Mouse (Mus musculus): ENCODE measurements around the gene Tshz2. TPM values are rescaled to one million over a fixed set of nuclear protein-coding genes. Genes with fewer than 3 reads are reported as not detected.
A peak's percentile ranks its signal among the peaks of the same experiment; 100 is the strongest.

Gene Tshz2
- polyA plus RNA-seq, 1 experiment = 5.8 TPM

DNA sequence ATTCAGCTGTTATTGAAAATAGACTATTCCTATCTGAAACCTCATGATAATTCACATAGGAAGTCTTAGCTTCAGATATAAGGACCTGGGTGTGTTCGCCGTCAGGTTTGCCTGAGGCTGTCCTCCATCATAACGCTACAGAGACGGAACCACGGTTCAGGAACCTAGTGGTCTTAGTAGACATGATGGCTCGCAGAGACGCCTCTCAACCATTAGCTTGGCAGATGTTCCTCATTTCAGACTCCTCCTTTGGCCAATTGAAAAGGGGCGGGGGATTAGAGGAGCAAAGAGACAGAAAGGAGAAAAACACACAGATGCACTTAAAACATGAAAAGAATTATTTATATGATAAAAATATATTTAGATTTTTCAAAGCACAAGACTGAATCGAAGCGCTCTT lies 445.2 kb downstream of the Tshz2 start:
- WGBS = 82% methylated on average over 10 of the region's 10 CpGs
- Histone ChIP-seq H3K4me3 (ENCODE audit: low read depth, low read length) (no peak overlapping the region), H3K4me1 (ENCODE audit: control insufficient read depth, insufficient read depth, insufficient read length, low read length) (peaks cover 2% of the 10 kb centered on the region; the same call in 1 of the 2 replicates), H3K36me3 (ENCODE audit: control insufficient read depth, insufficient read depth, low read length) (no peaks in the 10 kb centered on the region), H3K27ac (ENCODE audit: insufficient read depth, low read depth, low read length) (no peak overlapping the region), H3K27me3 (ENCODE audit: control insufficient read depth, insufficient read depth, low read length) (no peaks in the 10 kb centered on the region)
- no peak for TF ChIP-seq CTCF (IDR thresholded peaks at IDR 0.05; ENCODE audit: extremely low read depth, insufficient read length, insufficient replicate concordance, low read depth, low read length)
- no peak for TF ChIP-seq POLR2A (IDR thresholded peaks at IDR 0.05; ENCODE audit: low read depth, low read length)

DNA sequence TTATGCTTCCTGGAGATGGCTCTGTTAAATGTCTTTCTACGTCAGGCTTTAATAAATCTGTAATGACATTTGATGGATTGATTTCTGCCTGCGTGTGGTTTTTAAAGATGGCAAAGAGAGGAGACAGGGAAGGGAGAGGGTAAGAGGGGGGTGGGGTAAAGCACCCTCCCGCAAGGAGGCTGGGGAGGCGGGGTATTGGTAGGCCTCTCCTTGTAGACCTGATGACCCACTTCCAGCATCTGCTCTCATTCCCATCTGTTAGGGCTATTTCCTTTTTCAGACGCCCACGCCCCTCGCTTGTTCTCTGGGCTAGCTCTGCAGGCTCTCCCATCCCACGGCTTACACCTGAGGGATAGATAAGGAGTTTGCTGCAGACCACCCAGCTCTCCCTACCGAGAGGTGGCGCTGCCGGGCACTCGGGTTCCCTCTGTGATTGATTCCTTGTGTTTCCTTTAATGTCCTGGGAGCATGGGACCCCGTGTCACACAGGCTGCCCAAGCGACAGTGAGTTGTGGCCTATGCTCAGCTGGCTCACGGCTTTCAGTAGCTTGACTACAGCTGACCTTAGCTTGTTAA lies 445.7 kb downstream of the Tshz2 start:
- Histone ChIP-seq H3K27me3 (ENCODE audit: control insufficient read depth, insufficient read depth, low read length) (no peaks in the 10 kb centered on the region), H3K27ac (ENCODE audit: insufficient read depth, low read depth, low read length) (no peak overlapping the region), H3K4me1 (ENCODE audit: control insufficient read depth, insufficient read depth, insufficient read length, low read length) (peaks cover 2% of the 10 kb centered on the region; the same call in 1 of the 2 replicates), H3K4me3 (ENCODE audit: low read depth, low read length) (no peak overlapping the region), H3K36me3 (ENCODE audit: control insufficient read depth, insufficient read depth, low read length) (no peaks in the 10 kb centered on the region)
- TF ChIP-seq CTCF (IDR thresholded peaks at IDR 0.05; ENCODE audit: extremely low read depth, insufficient read length, insufficient replicate concordance, low read depth, low read length) = no peak
- TF ChIP-seq POLR2A (IDR thresholded peaks at IDR 0.05; ENCODE audit: low read depth, low read length) = no peak
- WGBS = 62% methylated on average over 15 of the region's 15 CpGs

- WGBS = 27% methylated on average over 10 of the region's 10 CpGs
- Histone ChIP-seq H3K4me3 (ENCODE audit: low read depth, low read length) (no peak overlapping the region), H3K27me3 (ENCODE audit: control insufficient read depth, insufficient read depth, low read length) (no peaks in the 10 kb centered on the region), H3K27ac (ENCODE audit: insufficient read depth, low read depth, low read length) (peak overlapping the region; percentile 40), H3K36me3 (ENCODE audit: control insufficient read depth, insufficient read depth, low read length) (no peaks in the 10 kb centered on the region), H3K4me1 (ENCODE audit: control insufficient read depth, insufficient read depth, insufficient read length, low read length) (peaks cover 20% of the 10 kb centered on the region; the same call in 1 of the 2 replicates)
- TF ChIP-seq POLR2A (IDR thresholded peaks at IDR 0.05; ENCODE audit: low read depth, low read length) (no peak), CTCF (IDR thresholded peaks at IDR 0.05; ENCODE audit: extremely low read depth, insufficient read length, insufficient replicate concordance, low read depth, low read length) (no peak)
Observed at GRCm38 (mm10) chr2:170091563-170092443, 459.0 kb downstream of the Tshz2 start.

DNA sequence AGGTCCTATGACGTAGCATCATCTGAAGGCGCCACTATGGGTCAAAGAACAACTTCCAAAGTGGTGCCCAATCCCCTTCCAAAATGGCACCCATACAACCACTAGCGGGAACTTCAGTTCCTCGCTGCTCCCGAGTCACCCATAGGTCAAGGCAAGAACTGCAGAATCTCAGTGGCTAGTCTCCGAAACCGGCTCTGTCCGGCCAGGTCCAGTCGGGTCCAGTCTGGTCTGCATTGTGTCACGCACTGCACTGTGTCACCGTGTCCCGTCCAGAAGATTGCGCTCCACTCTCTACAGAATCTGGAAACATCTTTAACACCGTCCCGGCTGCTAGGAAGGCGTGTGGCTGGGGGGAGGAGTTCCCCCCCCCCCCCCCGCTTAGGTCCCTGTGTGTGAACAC lies 461.4 kb downstream of the Tshz2 start:
- WGBS = 95% methylated on average over 17 of the region's 17 CpGs
- H3K27me3 ChIP-seq (ENCODE audit: control insufficient read depth, insufficient read depth, low read length) = no peaks in the 10 kb centered on the region
- peaks cover 13% of the 10 kb centered on the region; the same call in 1 of the 2 replicates for H3K4me1 ChIP-seq (ENCODE audit: control insufficient read depth, insufficient read depth, insufficient read length, low read length)
- no peak overlapping the region for H3K27ac ChIP-seq (ENCODE audit: insufficient read depth, low read depth, low read length)
- no peak overlapping the region for H3K4me3 ChIP-seq (ENCODE audit: low read depth, low read length)
- TF ChIP-seq POLR2A (IDR thresholded peaks at IDR 0.05; ENCODE audit: low read depth, low read length) (no peak), CTCF (IDR thresholded peaks at IDR 0.05; ENCODE audit: extremely low read depth, insufficient read length, insufficient replicate concordance, low read depth, low read length) (no peak)
- no peaks in the 10 kb centered on the region for H3K36me3 ChIP-seq (ENCODE audit: control insufficient read depth, insufficient read depth, low read length)

GRCm38 (mm10) chr2:170094871-170095270 lies 462.1 kb downstream of the Tshz2 start:
- H3K4me3 ChIP-seq (ENCODE audit: low read depth, low read length) = no peak overlapping the region
- WGBS = 86% methylated on average over 9 of the region's 9 CpGs
- no peaks in the 10 kb centered on the region for H3K27me3 ChIP-seq (ENCODE audit: control insufficient read depth, insufficient read depth, low read length)
- no peaks in the 10 kb centered on the region for H3K36me3 ChIP-seq (ENCODE audit: control insufficient read depth, insufficient read depth, low read length)
- peaks cover 13% of the 10 kb centered on the region; the same call in 1 of the 2 replicates for H3K4me1 ChIP-seq (ENCODE audit: control insufficient read depth, insufficient read depth, insufficient read length, low read length)
- H3K27ac ChIP-seq (ENCODE audit: insufficient read depth, low read depth, low read length) = no peak overlapping the region
- TF ChIP-seq CTCF (IDR thresholded peaks at IDR 0.05; ENCODE audit: extremely low read depth, insufficient read length, insufficient replicate concordance, low read depth, low read length) = no peak
- TF ChIP-seq POLR2A (IDR thresholded peaks at IDR 0.05; ENCODE audit: low read depth, low read length) = no peak

- H3K4me1 ChIP-seq (ENCODE audit: control insufficient read depth, insufficient read depth, insufficient read length, low read length) = no peaks in the 10 kb centered on the region
- TF ChIP-seq POLR2A (IDR thresholded peaks at IDR 0.05; ENCODE audit: low read depth, low read length) (no peak), CTCF (IDR thresholded peaks at IDR 0.05; ENCODE audit: extremely low read depth, insufficient read length, insufficient replicate concordance, low read depth, low read length) (peak; percentile 95)
- no peak overlapping the region for H3K4me3 ChIP-seq (ENCODE audit: low read depth, low read length)
- 0 out of 2 replicates have a peak, but pooled peaks cover 1% of the 10 kb centered on the region for H3K36me3 ChIP-seq (ENCODE audit: control insufficient read depth, insufficient read depth, low read length)
- WGBS = under 1% methylated on average over 12 of the region's 12 CpGs
- no peak overlapping the region for H3K27ac ChIP-seq (ENCODE audit: insufficient read depth, low read depth, low read length)
- H3K27me3 ChIP-seq (ENCODE audit: control insufficient read depth, insufficient read depth, low read length) = no peaks in the 10 kb centered on the region
Observed at GRCm38 (mm10) chr2:170101132-170101531, 468.3 kb downstream of the Tshz2 start.

DNA sequence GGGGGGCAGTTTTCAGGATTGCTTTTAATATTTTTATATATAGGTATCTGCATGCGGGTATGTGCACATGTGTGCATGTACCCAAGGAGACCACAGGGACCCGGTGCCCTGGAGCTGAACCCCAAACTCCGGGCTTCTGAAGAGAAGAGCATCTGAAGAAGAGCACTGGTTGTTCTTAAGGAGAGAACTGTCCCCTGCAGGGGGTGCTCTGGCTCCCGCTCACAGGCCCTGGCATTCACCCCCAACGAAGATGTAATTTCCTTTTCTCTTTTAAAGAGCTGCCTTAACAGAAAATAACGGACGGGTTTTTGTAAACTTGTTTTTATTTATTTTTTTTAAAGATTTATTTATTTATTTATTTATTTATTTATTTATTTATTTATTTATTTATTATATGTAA lies 469.1 kb downstream of the Tshz2 start:
- H3K4me3 ChIP-seq (ENCODE audit: low read depth, low read length) = no peak overlapping the region
- 0 out of 2 replicates have a peak, but pooled peaks cover 2% of the 10 kb centered on the region for H3K36me3 ChIP-seq (ENCODE audit: control insufficient read depth, insufficient read depth, low read length)
- WGBS = 71% methylated on average over 7 of the region's 7 CpGs
- no peak overlapping the region for H3K27ac ChIP-seq (ENCODE audit: insufficient read depth, low read depth, low read length)
- H3K4me1 ChIP-seq (ENCODE audit: control insufficient read depth, insufficient read depth, insufficient read length, low read length) = no peaks in the 10 kb centered on the region
- no peak for TF ChIP-seq POLR2A (IDR thresholded peaks at IDR 0.05; ENCODE audit: low read depth, low read length)
- TF ChIP-seq CTCF (IDR thresholded peaks at IDR 0.05; ENCODE audit: extremely low read depth, insufficient read length, insufficient replicate concordance, low read depth, low read length) = peak; percentile 7; the same call in 1 of the 2 replicates
- H3K27me3 ChIP-seq (ENCODE audit: control insufficient read depth, insufficient read depth, low read length) = no peaks in the 10 kb centered on the region

Data from small intestine, adult 2 months (tissue).